Mouse (Mus musculus): ENCODE measurements around the gene Olfr1202.

Gene Olfr1202

GRCm38 (mm10) chr2:88814196-88814595 is at the start of gene Olfr1202:
Gene Olfr1202, plus strand, starts transcription at chr2:88814496.
- DNase-seq (ENCODE audit: inconsistent ontology term) = no peak

- no peak for DNase-seq (ENCODE audit: inconsistent ontology term)
Measured at GRCm38 (mm10) chr2:88770388-88770787, 43.9 kb upstream of the Olfr1202 start, which contains the start of gene Olfr1200. Gene Olfr1200, minus strand, starts transcription at chr2:88770488.

- no peak for DNase-seq (ENCODE audit: inconsistent ontology term)
Measured at GRCm38 (mm10) chr2:88792736-88793135, 21.6 kb upstream of the Olfr1202 start, which contains the start of gene Olfr1201. Gene Olfr1201, plus strand, starts transcription at chr2:88793036.

GRCm38 (mm10) chr2:88829437-88829836 is 15.1 kb downstream of the Olfr1202 start, which contains the start of gene Olfr1205:
Gene Olfr1205, plus strand, starts transcription at chr2:88829737.
- no peak for DNase-seq (ENCODE audit: inconsistent ontology term)

GRCm38 (mm10) chr2:88838477-88838876 is 24.2 kb downstream of the Olfr1202 start:
- no peak for DNase-seq (ENCODE audit: inconsistent ontology term)

- DNase-seq (ENCODE audit: inconsistent ontology term) = no peak
Measured at GRCm38 (mm10) chr2:88848992-88849391, 34.7 kb downstream of the Olfr1202 start, which contains the start of gene Olfr1204. Gene Olfr1204, plus strand, starts transcription at chr2:88849292.

- DNase-seq (ENCODE audit: inconsistent ontology term) = no peak
Measured at GRCm38 (mm10) chr2:88862931-88863330, 48.6 kb downstream of the Olfr1202 start, which contains the start of gene Olfr1206. Gene Olfr1206, plus strand, starts transcription at chr2:88863231.

Data from Muller cell, postnatal 12 days (primary cell).